Mouse (Mus musculus) hindbrain, embryonic 12.5 days (tissue): Measurements from ENCODE around the gene Cul7. TPM values are rescaled to one million over a fixed set of nuclear protein-coding genes. Genes with fewer than 3 reads are reported as not detected.

Experiments used
- ATAC-seq: fragments of 200-750 bp; cut with Nextera tagmentation; 2 replicates; pipeline ENCODE4 v1.8.0; 2017; ENCODE audit warnings: moderate TSS enrichment; ENCODE audit not compliant: low FRiP score
- H3K27ac ChIP-seq: fragments of 300-500 bp; sonication (generic); 2 replicates; pipeline ENCODE4 v1.5.1; 2016; ENCODE audit warnings: mild to moderate bottlenecking
- H3K27me3 ChIP-seq: fragments of 300-500 bp; sonication (generic); 2 replicates; pipeline ENCODE4 v1.6.1; 2016; ENCODE audit warnings: mild to moderate bottlenecking
- H3K36me3 ChIP-seq: fragments of 300-500 bp; sonication (generic); 2 replicates; pipeline ENCODE4 v1.6.1; 2016; ENCODE audit warnings: mild to moderate bottlenecking
- H3K4me1 ChIP-seq: fragments of 300-500 bp; sonication (generic); 2 replicates; pipeline ENCODE4 v1.6.1; 2016
- H3K4me2 ChIP-seq: fragments of 300-500 bp; sonication (generic); replicated peaks from 2 replicates; pipeline ENCODE4 v1.6.1; 2016; ENCODE audit warnings: mild to moderate bottlenecking
- H3K4me3 ChIP-seq: fragments of 300-500 bp; sonication (generic); 2 replicates; pipeline ENCODE4 v1.5.1; 2016; ENCODE audit warnings: mild to moderate bottlenecking
- H3K9ac ChIP-seq: fragments of 300-500 bp; sonication (generic); 2 replicates; pipeline ENCODE4 v1.6.1; 2016; ENCODE audit warnings: mild to moderate bottlenecking, moderate library complexity
- H3K9me3 ChIP-seq: fragments of 300-500 bp; sonication (generic); replicated peaks from 2 replicates; pipeline ENCODE4 v1.6.1; 2016; ENCODE audit warnings: mild to moderate bottlenecking
- WGBS: fragments of 180-500 bp; shearing (Covaris S2); methylation state at CpG from one replicate; pipeline ENCODE4 v1.1.7; 2016; 5-methylcytosine and 5-hydroxymethylcytosine counted together
- polyA plus RNA-seq: library from polyadenylated mRNA; unstranded; fragments of >200 nt; fragmentation: Nextera tagmentation; extraction: Ambion mirVana; gene quantifications from 2 replicates; pipeline ENCODE4 v1.2.1, GENCODE M21; 2016

Gene Cul7
- polyA plus RNA-seq, 1 experiment from 2014 or later, result 52.1 TPM

GRCm38 (mm10) chr17:46679843-46680759 lies 30.0 kb downstream of the Cul7 start:
- no peak; the same call in 1 of the 2 replicates for ATAC-seq
- WGBS, result 1% methylated on average over 34 of the region's 34 CpGs
- H3K36me3 ChIP-seq, result peaks cover 62% of the 10 kb centered on the region

GRCm38 (mm10) chr17:46680760-46681373 lies 30.7 kb downstream of the Cul7 start, which contains the start of gene Klhdc3:
Klhdc3 (minus strand) TSS chr17:46680914.
- peak within 1 kb of the TSS; percentile 82 for H3K9ac ChIP-seq
- peaks cover 63% of the 10 kb centered on the region for H3K36me3 ChIP-seq
- H3K4me2 ChIP-seq, result peak within 1 kb of the TSS; percentile 92
- peak within 1 kb of the TSS; percentile 80 for H3K27ac ChIP-seq
- H3K27me3 ChIP-seq, result no peaks in the 10 kb centered on the region
- peaks cover 24% of the 10 kb centered on the region for H3K4me1 ChIP-seq
- WGBS, result 0% methylated on average over 49 of the region's 49 CpGs
- ATAC-seq, result peak; percentile 97
- H3K4me3 ChIP-seq, result peak within 1 kb of the TSS; percentile 50
- H3K9me3 ChIP-seq, result no peaks in the 10 kb centered on the region

More at GRCm38 (mm10) chr17:46679843-46680759, 30.0 kb downstream of the Cul7 start:
- Histone ChIP-seq H3K4me1 (peaks cover 25% of the 10 kb centered on the region), H3K9me3 (no peaks in the 10 kb centered on the region), H3K27ac (peak overlapping the region; percentile 78), H3K4me2 (peak overlapping the region; percentile 92), H3K27me3 (no peaks in the 10 kb centered on the region), H3K4me3 (peak overlapping the region; percentile 50), H3K9ac (peak overlapping the region; percentile 82)

GRCm38 (mm10) chr17:46681466-46682118 lies 31.5 kb downstream of the Cul7 start:
- Histone ChIP-seq H3K27me3 (no peaks in the 10 kb centered on the region), H3K4me3 (peak overlapping the region; percentile 50), H3K27ac (peak overlapping the region; percentile 80), H3K4me1 (peaks cover 24% of the 10 kb centered on the region), H3K36me3 (peaks cover 63% of the 10 kb centered on the region), H3K4me2 (peak overlapping the region; percentile 92), H3K9ac (peak overlapping the region; percentile 82), H3K9me3 (no peaks in the 10 kb centered on the region)
- ATAC-seq, result peak; percentile 2; the same call in 1 of the 2 replicates
- WGBS, result 24% methylated on average over 12 of the region's 12 CpGs

- Histone ChIP-seq H3K9me3 (no peaks in the 10 kb centered on the region), H3K4me1 (peaks cover 24% of the 10 kb centered on the region), H3K4me2 (no peak overlapping the region), H3K36me3 (peaks cover 63% of the 10 kb centered on the region), H3K27ac (no peak overlapping the region), H3K4me3 (no peak overlapping the region), H3K9ac (no peak overlapping the region), H3K27me3 (no peaks in the 10 kb centered on the region)
- 86% methylated on average over 16 of the region's 16 CpGs for whole genome bisulfite sequencing
- no peak for ATAC-seq
These were observed 32.7 kb downstream of the Cul7 start for GRCm38 (mm10) chr17:46682654-46683389.

DNA sequence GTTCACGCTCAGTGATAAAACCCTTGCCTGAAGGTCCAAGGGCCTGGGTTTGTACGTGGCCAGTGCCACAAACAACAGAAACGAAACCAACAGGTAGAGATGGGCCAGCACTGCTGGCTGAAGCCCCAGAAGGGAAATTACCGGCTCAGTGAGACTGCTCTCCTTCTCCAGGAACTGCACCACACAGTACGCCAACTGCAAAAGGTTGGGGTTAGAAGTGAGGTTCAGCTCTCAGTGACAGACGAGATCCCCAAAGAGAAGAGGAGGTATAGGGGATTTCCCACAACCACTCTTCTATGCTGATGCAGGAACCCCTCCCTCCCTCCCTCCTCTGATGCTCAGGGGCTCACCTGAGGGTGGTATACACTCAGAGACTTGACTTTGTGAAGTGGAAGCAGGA lies 35.8 kb downstream of the Cul7 start:
- H3K36me3 ChIP-seq, result peaks cover 53% of the 10 kb centered on the region
- H3K9me3 ChIP-seq, result no peaks in the 10 kb centered on the region
- WGBS, result 91% methylated on average over 6 of the region's 6 CpGs

GRCm38 (mm10) chr17:46690665-46691064 lies 40.5 kb downstream of the Cul7 start:
- Histone ChIP-seq H3K4me2 (no peak overlapping the region), H3K4me1 (no peaks in the 10 kb centered on the region), H3K27me3 (no peaks in the 10 kb centered on the region), H3K4me3 (no peak overlapping the region), H3K9me3 (no peaks in the 10 kb centered on the region), H3K27ac (no peak overlapping the region), H3K9ac (no peak overlapping the region), H3K36me3 (peaks cover 30% of the 10 kb centered on the region)
- ATAC-seq, result no peak
- 94% methylated on average over 12 of the region's 12 CpGs for WGBS

More for the DNA sequence above, 35.8 kb downstream of the Cul7 start:
- Histone ChIP-seq H3K27ac (no peak overlapping the region), H3K9ac (no peak overlapping the region), H3K4me2 (no peak overlapping the region), H3K4me3 (no peak overlapping the region), H3K27me3 (no peaks in the 10 kb centered on the region), H3K4me1 (peaks cover 9% of the 10 kb centered on the region)
- no peak for ATAC-seq

DNA sequence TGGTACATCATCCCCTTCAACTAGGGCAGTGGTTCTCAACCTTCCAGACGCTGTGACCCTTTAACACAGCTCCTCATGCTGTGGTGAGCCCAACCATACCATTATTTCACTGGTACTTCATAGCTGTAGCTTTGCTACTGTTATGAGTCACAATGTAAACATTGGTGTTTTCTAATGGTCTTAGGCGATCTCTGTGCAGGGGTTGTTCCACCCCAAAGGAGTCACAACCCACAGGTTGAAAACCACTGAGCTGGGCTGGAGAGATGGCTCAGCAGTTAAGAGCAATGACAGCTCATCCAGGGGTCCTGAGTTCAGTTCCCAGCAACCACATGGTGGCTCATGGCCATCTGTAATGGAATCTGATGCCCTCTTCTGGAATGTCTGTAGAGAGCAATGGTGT lies 41.3 kb downstream of the Cul7 start:
- H3K4me3 ChIP-seq, result no peak overlapping the region
- no peaks in the 10 kb centered on the region for H3K27me3 ChIP-seq
- H3K4me2 ChIP-seq, result no peak overlapping the region
- H3K36me3 ChIP-seq, result peaks cover 27% of the 10 kb centered on the region
- no peak overlapping the region for H3K27ac ChIP-seq
- no peak for ATAC-seq
- 88% methylated on average over 2 of the region's 2 CpGs for WGBS
- no peak overlapping the region for H3K9ac ChIP-seq
- no peaks in the 10 kb centered on the region for H3K9me3 ChIP-seq
- H3K4me1 ChIP-seq, result no peaks in the 10 kb centered on the region

DNA sequence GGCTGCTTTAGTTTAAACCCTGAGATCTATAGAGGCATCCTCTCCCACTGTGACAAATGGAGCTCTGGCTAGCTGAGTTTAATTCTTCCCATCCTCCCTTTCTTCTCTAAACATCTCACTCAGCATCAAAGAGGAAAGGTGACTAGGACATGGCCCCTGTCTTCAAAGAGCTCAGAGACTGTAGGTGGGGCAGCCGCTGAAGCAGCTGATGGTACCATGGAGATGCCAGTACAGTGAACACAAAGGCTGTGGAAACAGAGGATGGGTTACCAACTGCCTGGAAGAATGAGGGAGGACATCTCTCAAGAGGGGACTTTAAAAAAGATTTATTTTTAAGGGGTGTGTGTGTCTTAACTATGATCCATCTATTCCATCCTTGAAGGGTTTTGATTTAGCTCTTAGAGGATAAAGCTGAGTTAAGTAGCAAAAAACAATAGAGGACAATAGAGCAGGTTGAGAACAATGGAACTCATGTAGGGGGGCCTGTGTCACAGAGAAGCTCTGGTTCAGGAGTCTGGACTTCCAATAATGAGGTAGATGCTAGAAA lies 44.5 kb downstream of the Cul7 start:
- 90% methylated on average over 1 of the region's 1 CpGs for WGBS
- no peaks in the 10 kb centered on the region for H3K27me3 ChIP-seq
- ATAC-seq, result no peak
- H3K36me3 ChIP-seq, result peaks cover 31% of the 10 kb centered on the region
- no peaks in the 10 kb centered on the region for H3K4me1 ChIP-seq
- no peak overlapping the region for H3K4me3 ChIP-seq
- no peak overlapping the region for H3K9ac ChIP-seq
- H3K4me2 ChIP-seq, result no peak overlapping the region
- H3K9me3 ChIP-seq, result no peaks in the 10 kb centered on the region
- no peak overlapping the region for H3K27ac ChIP-seq

GRCm38 (mm10) chr17:46698515-46698914 lies 48.4 kb downstream of the Cul7 start:
- Histone ChIP-seq H3K4me3 (no peak overlapping the region), H3K9me3 (no peaks in the 10 kb centered on the region), H3K4me2 (no peak overlapping the region), H3K9ac (no peak overlapping the region), H3K4me1 (peaks cover 22% of the 10 kb centered on the region), H3K27ac (no peak overlapping the region), H3K36me3 (peaks cover 28% of the 10 kb centered on the region), H3K27me3 (no peaks in the 10 kb centered on the region)
- no peak for ATAC-seq
- 88% methylated on average over 6 of the region's 6 CpGs for WGBS

DNA sequence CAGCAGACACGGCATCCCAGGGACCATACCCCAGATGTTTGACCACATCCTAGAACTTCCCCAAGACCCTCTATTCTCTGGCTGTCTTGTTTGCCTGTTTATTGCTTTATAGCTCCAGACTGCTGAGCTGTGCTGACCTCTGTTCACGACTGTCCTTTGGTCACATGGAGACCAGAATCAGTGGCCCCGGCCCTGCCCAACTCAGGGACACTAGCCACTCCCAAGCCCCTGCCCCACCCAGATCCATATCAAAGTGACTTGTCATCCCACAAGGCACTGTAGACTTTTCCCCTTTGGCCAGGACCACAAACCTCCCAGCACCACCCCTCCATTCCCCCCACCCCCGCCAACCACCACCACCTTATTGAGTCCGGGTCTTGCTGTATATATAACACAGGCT lies 49.1 kb downstream of the Cul7 start:
- Histone ChIP-seq H3K4me1 (peaks cover 29% of the 10 kb centered on the region), H3K36me3 (peaks cover 26% of the 10 kb centered on the region), H3K4me3 (no peak overlapping the region), H3K27ac (no peak overlapping the region), H3K4me2 (no peak overlapping the region), H3K9ac (no peak overlapping the region), H3K9me3 (no peaks in the 10 kb centered on the region), H3K27me3 (no peaks in the 10 kb centered on the region)
- no peak for ATAC-seq
- 89% methylated on average over 5 of the region's 5 CpGs for WGBS

- Histone ChIP-seq H3K27ac (no peak overlapping the region), H3K9me3 (no peaks in the 10 kb centered on the region), H3K27me3 (no peaks in the 10 kb centered on the region), H3K4me1 (peaks cover 30% of the 10 kb centered on the region), H3K4me3 (no peak overlapping the region), H3K4me2 (no peak overlapping the region), H3K36me3 (peaks cover 26% of the 10 kb centered on the region), H3K9ac (no peak overlapping the region)
- WGBS, result 92% methylated on average over 3 of the region's 3 CpGs
- no peak for ATAC-seq
These were observed 49.8 kb downstream of the Cul7 start for GRCm38 (mm10) chr17:46699912-46700311.
